Mouse (Mus musculus) liver, embryonic 15.5 days (tissue): Measurements from ENCODE around the gene Map3k5. TPM values are rescaled to one million over a fixed set of nuclear protein-coding genes. Genes with fewer than 3 reads are reported as not detected.

Experiments used
- ATAC-seq: fragments of 200-750 bp; cut with Nextera tagmentation; 2 replicates; pipeline ENCODE4 v1.8.0; 2017; ENCODE audit warnings: moderate number of reproducible peaks, mild to moderate bottlenecking, moderate library complexity; ENCODE audit not compliant: insufficient read depth
- H3K27ac ChIP-seq: fragments of 300-500 bp; sonication (generic); replicated peaks from 2 replicates; pipeline ENCODE4 v1.5.1; 2015; ENCODE audit warnings: mild to moderate bottlenecking, inconsistent platforms
- H3K27me3 ChIP-seq: fragments of 300-500 bp; sonication (generic); 2 replicates; pipeline ENCODE4 v1.6.1; 2015; ENCODE audit warnings: mild to moderate bottlenecking, inconsistent platforms
- H3K36me3 ChIP-seq: fragments of 300-500 bp; sonication (generic); replicated peaks from 2 replicates; pipeline ENCODE4 v1.6.1; 2015; ENCODE audit warnings: moderate library complexity, mild to moderate bottlenecking, inconsistent platforms
- H3K4me1 ChIP-seq: fragments of 300-500 bp; sonication (generic); replicated peaks from 2 replicates; pipeline ENCODE4 v1.6.1; 2015; ENCODE audit warnings: inconsistent platforms
- H3K4me2 ChIP-seq: fragments of 300-500 bp; sonication (generic); 2 replicates; pipeline ENCODE4 v1.6.1; 2015; ENCODE audit warnings: moderate library complexity, mild to moderate bottlenecking, inconsistent platforms
- H3K4me3 ChIP-seq: fragments of 300-500 bp; sonication (generic); replicated peaks from 2 replicates; pipeline ENCODE4 v1.5.1; 2015; ENCODE audit warnings: mild to moderate bottlenecking, inconsistent platforms
- H3K9ac ChIP-seq: fragments of 300-500 bp; sonication (generic); 2 replicates; pipeline ENCODE4 v1.6.1; 2015; ENCODE audit warnings: moderate library complexity, mild to moderate bottlenecking, inconsistent platforms
- H3K9me3 ChIP-seq: fragments of 300-500 bp; sonication (generic); replicated peaks from 2 replicates; pipeline ENCODE4 v1.6.1; 2016; ENCODE audit warnings: inconsistent platforms
- WGBS: fragments of 180-500 bp; shearing (Covaris S2); methylation state at CpG from one replicate; pipeline ENCODE4 v1.1.7; 2015; ENCODE audit warnings: mixed read lengths; ENCODE audit not compliant: insufficient replicate concordance; 5-methylcytosine and 5-hydroxymethylcytosine counted together
- polyA plus RNA-seq: library from polyadenylated mRNA; unstranded; fragments of >200 nt; fragmentation: Nextera tagmentation; extraction: Ambion mirVana; gene quantifications from 2 replicates; pipeline ENCODE4 v1.2.1, GENCODE M21; 2015

Gene Map3k5
- polyA plus RNA-seq, 1 experiment from 2014 or later = 0.79 TPM

- Histone ChIP-seq H3K4me3 (no peak overlapping the region), H3K9me3 (no peaks in the 10 kb centered on the region), H3K4me2 (no peak overlapping the region), H3K4me1 (no peaks in the 10 kb centered on the region), H3K27me3 (no peaks in the 10 kb centered on the region), H3K36me3 (no peaks in the 10 kb centered on the region), H3K27ac (no peak overlapping the region), H3K9ac (no peak overlapping the region)
- ATAC-seq = no peak
- WGBS = 68% methylated on average over 12 of the region's 12 CpGs
These were observed 91.7 kb downstream of the Map3k5 start for GRCm38 (mm10) chr10:20025781-20026520.

DNA sequence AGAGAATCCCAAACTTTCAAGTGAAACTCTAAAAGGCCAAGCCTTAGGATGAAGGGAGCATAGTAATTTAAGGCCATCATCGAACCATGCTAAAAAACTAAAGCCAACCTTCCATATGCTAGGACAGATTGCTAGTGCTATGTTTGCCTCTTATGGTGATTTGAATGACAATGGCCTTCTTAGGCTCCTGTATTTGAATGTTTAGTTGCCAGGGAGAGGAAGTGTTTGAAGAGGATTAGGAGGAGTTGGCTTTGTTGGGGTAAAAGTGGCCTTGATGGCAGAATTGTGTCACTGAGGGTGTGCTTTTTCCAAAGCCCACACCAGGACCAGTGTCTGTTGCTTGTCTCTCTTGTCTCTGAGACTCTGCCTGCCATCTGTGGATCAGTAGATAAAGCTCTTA is 96.4 kb downstream of the Map3k5 start:
- H3K9ac ChIP-seq = no peak overlapping the region
- ATAC-seq = no peak
- no peak overlapping the region for H3K4me2 ChIP-seq
- no peaks in the 10 kb centered on the region for H3K4me1 ChIP-seq
- no peaks in the 10 kb centered on the region for H3K36me3 ChIP-seq
- 56% methylated on average over 1 of the region's 1 CpGs for WGBS
- H3K4me3 ChIP-seq = no peak overlapping the region
- H3K27ac ChIP-seq = no peak overlapping the region
- no peaks in the 10 kb centered on the region for H3K9me3 ChIP-seq
- no peaks in the 10 kb centered on the region for H3K27me3 ChIP-seq

DNA sequence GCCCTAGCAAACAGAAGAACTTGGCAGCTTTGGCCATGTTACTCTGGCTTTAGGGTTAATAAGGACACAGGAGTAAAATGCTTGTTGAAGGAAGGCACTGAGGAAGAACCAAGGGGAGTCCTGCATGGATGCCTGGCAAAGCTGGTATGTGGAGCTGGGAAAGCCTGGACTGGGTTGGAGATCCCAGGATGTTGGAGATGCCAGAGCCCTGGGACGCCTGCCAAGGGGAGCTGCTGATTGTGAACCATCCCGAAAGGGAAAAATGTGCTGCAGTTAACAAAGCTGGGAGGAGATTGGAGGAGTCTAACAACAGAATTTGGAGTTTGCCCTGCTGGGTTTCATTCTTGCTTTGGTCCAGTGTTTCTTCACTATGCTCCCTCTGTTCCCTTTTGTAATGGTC is 97.7 kb downstream of the Map3k5 start:
- Histone ChIP-seq H3K4me2 (no peak overlapping the region), H3K36me3 (no peaks in the 10 kb centered on the region), H3K27ac (no peak overlapping the region), H3K4me1 (no peaks in the 10 kb centered on the region), H3K9me3 (no peaks in the 10 kb centered on the region), H3K27me3 (no peaks in the 10 kb centered on the region), H3K9ac (no peak overlapping the region), H3K4me3 (no peak overlapping the region)
- WGBS = 71% methylated on average over 2 of the region's 2 CpGs
- ATAC-seq = no peak

GRCm38 (mm10) chr10:20036375-20036774 is 102.1 kb downstream of the Map3k5 start:
- no peak for ATAC-seq
- no peak overlapping the region for H3K27ac ChIP-seq

GRCm38 (mm10) chr10:20036846-20037245 is 102.6 kb downstream of the Map3k5 start:
- Histone ChIP-seq H3K9me3 (no peaks in the 10 kb centered on the region), H3K4me3 (no peak overlapping the region), H3K4me1 (no peaks in the 10 kb centered on the region; the same call in 1 of the 2 replicates), H3K27me3 (no peaks in the 10 kb centered on the region), H3K4me2 (no peak overlapping the region), H3K36me3 (no peaks in the 10 kb centered on the region), H3K27ac (no peak overlapping the region), H3K9ac (no peak overlapping the region)
- 16% methylated on average over 7 of the region's 7 CpGs for WGBS
- no peak for ATAC-seq

More at GRCm38 (mm10) chr10:20036375-20036774, 102.1 kb downstream of the Map3k5 start:
- no peaks in the 10 kb centered on the region for H3K9me3 ChIP-seq
- H3K4me1 ChIP-seq = no peaks in the 10 kb centered on the region; the same call in 1 of the 2 replicates
- H3K36me3 ChIP-seq = no peaks in the 10 kb centered on the region
- WGBS = 35% methylated on average over 2 of the region's 2 CpGs
- no peak overlapping the region for H3K9ac ChIP-seq
- no peak overlapping the region for H3K4me2 ChIP-seq
- H3K27me3 ChIP-seq = no peaks in the 10 kb centered on the region
- no peak overlapping the region for H3K4me3 ChIP-seq

- no peak overlapping the region for H3K9ac ChIP-seq
- no peak overlapping the region for H3K4me3 ChIP-seq
- H3K27ac ChIP-seq = no peak overlapping the region
- no peaks in the 10 kb centered on the region for H3K27me3 ChIP-seq
- H3K9me3 ChIP-seq = no peaks in the 10 kb centered on the region
- 70% methylated on average over 3 of the region's 3 CpGs for WGBS
- ATAC-seq = no peak
- H3K4me1 ChIP-seq = no peaks in the 10 kb centered on the region; the same call in 1 of the 2 replicates
- no peaks in the 10 kb centered on the region for H3K36me3 ChIP-seq
- H3K4me2 ChIP-seq = no peak overlapping the region
These were observed 105.3 kb downstream of the Map3k5 start for GRCm38 (mm10) chr10:20039531-20039930.

DNA sequence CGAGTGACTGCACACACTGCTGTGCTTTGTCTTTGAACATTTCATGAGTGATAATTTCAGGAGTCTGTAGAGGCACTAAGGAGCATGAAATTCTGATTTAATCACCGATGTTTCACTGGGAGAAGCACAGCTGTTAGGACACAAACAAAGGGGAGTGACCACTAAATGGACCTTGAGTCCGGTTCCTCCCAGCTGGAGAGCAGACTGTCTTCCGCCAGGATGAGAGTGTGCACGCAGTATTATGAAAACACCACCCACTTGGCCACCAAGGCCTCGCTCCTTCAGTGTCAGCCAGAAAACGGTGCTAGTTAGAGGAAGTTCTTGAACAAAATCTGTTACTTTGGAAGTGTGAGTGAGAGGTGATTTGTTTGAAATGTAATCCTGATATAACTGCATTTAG is 105.8 kb downstream of the Map3k5 start:
- no peak overlapping the region for H3K9ac ChIP-seq
- H3K27me3 ChIP-seq = no peaks in the 10 kb centered on the region
- no peak overlapping the region for H3K27ac ChIP-seq
- no peak for ATAC-seq
- 61% methylated on average over 7 of the region's 7 CpGs for WGBS
- no peaks in the 10 kb centered on the region; the same call in 1 of the 2 replicates for H3K4me1 ChIP-seq
- no peaks in the 10 kb centered on the region for H3K9me3 ChIP-seq
- H3K36me3 ChIP-seq = no peaks in the 10 kb centered on the region
- no peak overlapping the region for H3K4me3 ChIP-seq
- no peak overlapping the region for H3K4me2 ChIP-seq

- Histone ChIP-seq H3K27me3 (no peaks in the 10 kb centered on the region), H3K36me3 (no peaks in the 10 kb centered on the region), H3K27ac (no peak overlapping the region), H3K9me3 (no peaks in the 10 kb centered on the region), H3K4me3 (no peak overlapping the region), H3K4me1 (no peaks in the 10 kb centered on the region; the same call in 1 of the 2 replicates), H3K4me2 (no peak overlapping the region), H3K9ac (no peak overlapping the region)
- WGBS = 29% methylated on average over 4 of the region's 4 CpGs
- no peak for ATAC-seq
These were observed 106.4 kb downstream of the Map3k5 start for GRCm38 (mm10) chr10:20040677-20041076.

DNA sequence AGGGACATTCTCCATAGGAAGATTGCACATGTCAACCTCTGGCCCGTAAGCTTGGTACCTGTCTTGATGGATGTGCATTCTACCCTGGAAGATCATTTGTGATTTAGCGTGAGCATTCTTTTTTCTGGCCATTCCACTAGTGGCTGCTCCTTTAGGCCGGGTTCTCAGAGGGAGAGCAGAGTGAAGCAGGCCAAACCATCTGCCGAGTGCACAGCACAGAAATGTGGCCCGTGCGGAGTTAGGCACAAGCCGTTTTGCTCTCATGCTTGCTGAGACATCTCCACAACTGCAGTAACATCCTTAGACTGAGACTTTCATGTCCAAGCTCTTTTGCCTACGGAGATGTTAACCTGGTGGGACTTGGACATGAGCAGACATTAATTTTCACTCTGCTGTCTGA is 107.8 kb downstream of the Map3k5 start:
- Histone ChIP-seq H3K4me2 (no peak overlapping the region), H3K4me3 (no peak overlapping the region), H3K27ac (no peak overlapping the region), H3K4me1 (no peaks in the 10 kb centered on the region; the same call in 1 of the 2 replicates), H3K9ac (no peak overlapping the region), H3K27me3 (no peaks in the 10 kb centered on the region), H3K36me3 (no peaks in the 10 kb centered on the region), H3K9me3 (no peaks in the 10 kb centered on the region)
- no peak for ATAC-seq
- 78% methylated on average over 8 of the region's 8 CpGs for WGBS

- no peak overlapping the region for H3K4me3 ChIP-seq
- no peak overlapping the region for H3K9ac ChIP-seq
- no peaks in the 10 kb centered on the region for H3K9me3 ChIP-seq
- WGBS = 62% methylated on average over 2 of the region's 2 CpGs
- H3K36me3 ChIP-seq = no peaks in the 10 kb centered on the region
- no peak overlapping the region for H3K4me2 ChIP-seq
- H3K27me3 ChIP-seq = no peaks in the 10 kb centered on the region
- H3K27ac ChIP-seq = no peak overlapping the region
- ATAC-seq = no peak
- H3K4me1 ChIP-seq = no peaks in the 10 kb centered on the region; the same call in 1 of the 2 replicates
These were observed 109.8 kb downstream of the Map3k5 start for GRCm38 (mm10) chr10:20044051-20044450.

- Histone ChIP-seq H3K4me1 (no peaks in the 10 kb centered on the region), H3K4me2 (no peak overlapping the region), H3K9me3 (no peaks in the 10 kb centered on the region), H3K4me3 (no peak overlapping the region), H3K9ac (no peak overlapping the region), H3K27me3 (no peaks in the 10 kb centered on the region), H3K36me3 (no peaks in the 10 kb centered on the region), H3K27ac (peak overlapping the region; percentile 51)
- WGBS = 58% methylated on average over 4 of the region's 4 CpGs
- ATAC-seq = peak; percentile 70
These were observed 111.6 kb downstream of the Map3k5 start for GRCm38 (mm10) chr10:20045733-20046495.
